Mouse (Mus musculus) naive thymus-derived CD4-positive, alpha-beta T cell, adult 2 months (primary cell): ENCODE measurements around the gene Adgre5.

Experiments used
- DNase-seq: peaks from one replicate; pipeline ENCODE4 v3.0.0-alpha.2; 2011; ENCODE audit warnings: low read depth

Gene Adgre5

GRCm38 (mm10) chr8:83740976-83741741 lies at the start of gene Adgre5:
TSS of gene Adgre5 (minus strand) at chr8:83741326.
- peak; percentile 76 for DNase-seq

- DNase-seq, result no peak
These were observed 48.7 kb upstream of the Adgre5 start for GRCm38 (mm10) chr8:83789826-83790225.

- DNase-seq, result no peak
These were observed 43.9 kb upstream of the Adgre5 start for GRCm38 (mm10) chr8:83785046-83785445.

GRCm38 (mm10) chr8:83782832-83783558 lies 41.9 kb upstream of the Adgre5 start:
- DNase-seq, result peak; percentile 89

GRCm38 (mm10) chr8:83779610-83780009 lies 38.5 kb upstream of the Adgre5 start:
- no peak for DNase-seq

- no peak for DNase-seq
These were observed 36.9 kb upstream of the Adgre5 start for GRCm38 (mm10) chr8:83778051-83778450.

GRCm38 (mm10) chr8:83776632-83777031 lies 35.5 kb upstream of the Adgre5 start:
- DNase-seq, result no peak

- no peak for DNase-seq
These were observed 33.1 kb upstream of the Adgre5 start for GRCm38 (mm10) chr8:83774221-83774620.

- DNase-seq, result peak; percentile 72
These were observed 32.3 kb upstream of the Adgre5 start for GRCm38 (mm10) chr8:83773452-83773846.

- peak; percentile 72 for DNase-seq
These were observed 31.8 kb upstream of the Adgre5 start for GRCm38 (mm10) chr8:83772701-83773451.

GRCm38 (mm10) chr8:83771791-83772190 lies 30.7 kb upstream of the Adgre5 start:
- DNase-seq, result peak; percentile 55

- DNase-seq, result no peak
These were observed 29.5 kb upstream of the Adgre5 start for GRCm38 (mm10) chr8:83770669-83771068.

- no peak for DNase-seq
These were observed 28.6 kb upstream of the Adgre5 start for GRCm38 (mm10) chr8:83769720-83770119.

- DNase-seq, result peak; percentile 69
These were observed 27.4 kb upstream of the Adgre5 start for GRCm38 (mm10) chr8:83768526-83768925.

GRCm38 (mm10) chr8:83767442-83767841 lies 26.3 kb upstream of the Adgre5 start:
- DNase-seq, result peak; percentile 49

GRCm38 (mm10) chr8:83765663-83766062 lies 24.5 kb upstream of the Adgre5 start:
- no peak for DNase-seq

GRCm38 (mm10) chr8:83764717-83765116 lies 23.6 kb upstream of the Adgre5 start:
- DNase-seq, result no peak

GRCm38 (mm10) chr8:83764116-83764515 lies 23.0 kb upstream of the Adgre5 start:
- no peak for DNase-seq

- no peak for DNase-seq
These were observed 18.2 kb upstream of the Adgre5 start for GRCm38 (mm10) chr8:83759231-83759759.

- DNase-seq, result peak; percentile 52
These were observed 17.2 kb upstream of the Adgre5 start for GRCm38 (mm10) chr8:83758298-83758697.

- no peak for DNase-seq
These were observed 16.0 kb upstream of the Adgre5 start for GRCm38 (mm10) chr8:83757084-83757607.

- peak; percentile 70 for DNase-seq
These were observed 15.1 kb upstream of the Adgre5 start for GRCm38 (mm10) chr8:83756273-83756672.
